Mouse (Mus musculus) inflammation-experienced regulatory T-cells, adult 16 weeks (primary cell): ENCODE data around the gene Cpa2. TPM values are rescaled to one million over a fixed set of nuclear protein-coding genes. Genes with fewer than 3 reads are reported as not detected.

ENCODE experiments used
- polyA plus RNA-seq: library from polyadenylated mRNA; unstranded; fragments of 100-300 nt; shearing (Covaris generic); gene quantifications from one replicate; pipeline ENCODE4 v1.2.1, GENCODE M21; 2017

The Cpa2 gene
- polyA plus RNA-seq, result not detected

DNA sequence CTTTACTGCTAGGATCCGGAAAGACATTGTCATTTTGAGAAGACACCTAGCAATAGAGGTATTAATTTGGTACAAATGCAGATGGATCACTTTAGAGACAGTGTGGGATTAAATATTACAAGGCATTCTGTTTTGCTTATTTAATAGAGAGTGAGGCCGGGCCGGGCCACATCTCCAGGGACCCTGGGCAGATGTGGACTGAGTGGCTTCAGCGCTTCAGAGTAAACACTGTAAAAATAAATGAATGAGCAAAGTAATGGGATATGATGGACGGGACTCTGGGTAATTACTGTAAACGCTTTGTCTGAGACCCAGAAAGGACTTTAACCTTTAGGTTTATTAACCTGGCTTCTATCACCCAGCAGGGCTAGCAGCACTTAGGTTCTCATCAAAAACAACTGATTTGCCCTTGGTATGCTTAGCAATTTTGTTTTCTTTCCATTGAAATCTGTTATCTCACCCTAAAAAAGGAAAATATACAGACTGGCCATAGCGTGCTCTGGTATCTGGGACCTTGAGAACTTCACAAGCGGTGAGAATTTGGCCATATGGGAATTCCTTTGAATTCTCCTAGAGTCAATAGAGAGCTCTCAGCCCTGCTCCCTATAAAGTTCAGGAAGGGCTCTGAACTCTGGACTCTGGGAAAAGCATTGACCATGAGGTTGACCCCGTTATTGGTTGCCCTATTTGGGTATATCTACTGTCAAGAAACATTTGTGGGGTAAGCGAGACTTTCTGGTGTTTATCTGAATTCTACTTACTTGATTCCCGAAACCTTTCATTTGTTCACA is at the start of gene Cpa2:
Gene Cpa2, plus strand, starts transcription at position 574 of the 791 bp plus-strand sequence.

DNA sequence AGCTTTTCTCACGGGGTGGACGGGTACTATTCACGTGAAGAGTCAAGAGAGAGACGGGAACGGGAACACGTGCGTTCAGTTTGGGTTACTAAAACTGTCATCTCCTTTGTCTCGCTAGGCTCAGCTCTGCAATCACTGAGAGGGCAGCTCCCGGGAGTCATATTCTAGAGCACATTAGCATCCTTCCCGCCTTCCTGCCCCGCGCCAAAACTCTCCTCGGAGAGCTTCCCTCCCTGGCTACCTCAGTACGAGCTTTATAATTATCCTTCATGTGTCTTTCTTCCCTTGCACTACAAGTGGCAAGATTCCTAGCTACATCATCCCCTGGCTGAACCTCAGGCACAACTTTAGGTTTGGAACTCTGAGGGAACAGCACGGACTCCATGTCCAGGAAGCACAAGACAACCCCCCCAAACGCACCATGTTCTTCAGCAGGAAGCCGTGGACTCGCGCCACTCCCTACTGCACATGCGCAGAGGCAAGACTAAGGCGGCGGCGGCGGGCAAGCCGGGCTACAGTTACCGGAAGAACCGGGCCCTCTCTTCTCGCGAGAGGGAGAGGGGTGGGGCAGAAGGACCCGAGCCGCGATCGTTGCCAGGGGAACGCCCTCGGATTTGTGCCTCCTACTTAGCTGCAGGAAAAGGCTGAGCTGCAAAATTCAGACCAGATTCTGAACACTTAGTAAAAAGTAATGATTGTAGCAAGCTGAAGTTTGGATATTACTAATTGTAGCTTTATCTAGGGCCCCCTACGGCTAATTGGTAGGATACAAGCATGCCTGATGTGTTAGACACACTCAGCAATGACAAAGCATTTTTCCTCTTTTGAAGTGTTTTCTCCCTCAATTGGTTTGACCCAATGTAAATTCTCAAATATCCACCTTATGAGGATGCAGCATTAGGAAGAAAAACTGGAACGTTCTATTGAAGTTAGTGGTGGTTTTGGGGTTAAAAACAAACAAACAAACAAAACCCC is 31.8 kb upstream of the Cpa2 start, which contains the start of the genes Tmem209 and Ssmem1:
Gene Tmem209, minus strand, starts transcription at position 519 of the 975 bp plus-strand sequence.
Gene Ssmem1, plus strand, starts transcription at position 585 of the 975 bp plus-strand sequence.

DNA sequence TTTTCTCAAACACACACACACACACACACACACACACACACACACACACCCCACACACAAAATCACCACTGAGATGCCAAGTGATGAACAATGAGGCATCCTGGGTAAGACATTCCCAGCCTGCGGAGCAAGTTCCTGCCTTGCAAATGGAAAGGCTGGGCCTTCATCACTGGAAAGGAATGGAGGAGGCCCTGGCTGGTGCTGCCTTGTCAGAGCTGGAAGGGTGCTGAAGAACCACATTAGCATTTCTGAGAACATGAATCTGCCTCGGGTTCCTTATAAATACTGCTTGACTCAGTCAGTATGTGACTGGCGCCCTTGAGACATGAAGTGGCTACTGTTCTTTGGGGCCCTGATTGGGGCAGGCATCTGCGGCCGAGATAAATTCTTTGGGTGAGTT is 26.7 kb downstream of the Cpa2 start, which contains the start of gene Cpa4:
Gene Cpa4, plus strand, starts transcription at position 301 of the 400 bp plus-strand sequence.

DNA sequence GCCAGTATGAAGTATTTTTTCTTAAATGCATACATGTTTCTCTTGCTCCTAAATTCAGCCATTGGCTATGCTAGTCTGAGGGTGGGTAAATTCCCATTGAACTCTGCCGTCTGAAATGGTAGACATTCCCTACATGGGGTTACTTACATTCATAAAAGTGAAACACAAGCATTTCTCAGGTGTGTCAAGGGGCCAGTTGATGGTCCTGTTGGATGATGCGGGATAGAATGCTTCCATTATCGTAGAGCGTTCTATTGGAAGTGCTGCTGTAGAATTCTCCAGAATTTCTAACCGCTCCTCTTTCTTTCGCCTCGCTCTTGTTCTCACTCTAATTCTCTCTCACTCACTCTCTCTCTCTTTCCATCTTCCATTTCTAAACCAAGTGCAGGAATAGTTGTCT is 69.3 kb downstream of the Cpa2 start, which contains the start of gene Cpa5:
Gene Cpa5, plus strand, starts transcription at position 301 of the 400 bp plus-strand sequence.

Other genes with a start within 250 kb of the Cpa2 start
- 68.9 TPM for gene Ube2h, start 237.0 kb upstream of the Cpa2 start, polyA plus RNA-seq
- gene Zc3hc1, start 150.6 kb upstream of the Cpa2 start, polyA plus RNA-seq, result 46.1 TPM
- 2.6 TPM for gene Klhdc10, start 139.7 kb upstream of the Cpa2 start, polyA plus RNA-seq
- 69.4 TPM for gene Tmem209, start 31.8 kb upstream of the Cpa2 start, polyA plus RNA-seq
- gene Ssmem1, start 31.7 kb upstream of the Cpa2 start, polyA plus RNA-seq, result not detected
- not detected for gene Cpa4, start 26.8 kb downstream of the Cpa2 start, polyA plus RNA-seq
- gene Cpa5, start 69.4 kb downstream of the Cpa2 start, polyA plus RNA-seq, result not detected
- not detected for gene Cpa1, start 97.6 kb downstream of the Cpa2 start, polyA plus RNA-seq
- gene Cep41, start 152.2 kb downstream of the Cpa2 start, polyA plus RNA-seq, result 14.1 TPM
- 0.56 TPM for gene Mest, start 182.0 kb downstream of the Cpa2 start, polyA plus RNA-seq